Mouse (Mus musculus) spleen, adult 2 months (tissue): ENCODE data around the gene Mab21l1.

ENCODE experiments used
- CTCF ChIP-seq: fragments of 200-500 bp; IDR thresholded peaks from 2 replicates; pipeline ENCODE4 v1.5.1; 2011; ENCODE audit warnings: mild to moderate bottlenecking, inconsistent platforms; ENCODE audit not compliant: insufficient read depth, insufficient read length, insufficient replicate concordance; ENCODE audit errors: extremely low read depth
- POLR2A ChIP-seq: fragments of 200-500 bp; IDR thresholded peaks from 2 replicates; pipeline ENCODE4 v1.6.1; 2011; ENCODE audit warnings: low read depth, low read length, inconsistent platforms

GRCm38 (mm10) chr3:55785981-55786725 lies 3.8 kb downstream of the Mab21l1 start:
- TF ChIP-seq CTCF (no peak), POLR2A (no peak)
